Mouse (Mus musculus): ENCODE results near the gene Plb1. TPM values are rescaled to one million over a fixed set of nuclear protein-coding genes. Genes with fewer than 3 reads are reported as not detected.

Gene Plb1
- 0.05 TPM in 1 of 2 replicates, not detected in the other for polyA plus RNA-seq (2015; fragmentation: Nextera tagmentation; extraction: Ambion mirVana)

GRCm38 (mm10) chr5:32232474-32232873, at the start of gene Plb1:
Gene Plb1 (plus strand): TSS chr5:32232708.
- Histone ChIP-seq H3K27ac (ENCODE audit: low read depth, low read length) (no peak within 1 kb of the TSS), H3K4me2 (ENCODE audit: low read length) (no peak within 1 kb of the TSS), H3K36me3 (ENCODE audit: control insufficient read depth, insufficient read depth, low read length) (no peaks in the 10 kb centered on the region), H3K9ac (ENCODE audit: low read depth, low read length) (no peak within 1 kb of the TSS), H3K4me1 (ENCODE audit: control insufficient read depth, insufficient read depth, low read depth, low read length) (no peaks in the 10 kb centered on the region), H3K9me3 (ENCODE audit: control insufficient read depth, low read length) (no peaks in the 10 kb centered on the region), H3K27me3 (replicated peaks; ENCODE audit: control insufficient read depth, insufficient read depth, low read length) (no peaks in the 10 kb centered on the region), H3K4me3 (ENCODE audit: low read length) (no peak within 1 kb of the TSS)
- no peak for ATAC-seq
- WGBS, result 78% methylated on average over 9 of the region's 9 CpGs

DNA sequence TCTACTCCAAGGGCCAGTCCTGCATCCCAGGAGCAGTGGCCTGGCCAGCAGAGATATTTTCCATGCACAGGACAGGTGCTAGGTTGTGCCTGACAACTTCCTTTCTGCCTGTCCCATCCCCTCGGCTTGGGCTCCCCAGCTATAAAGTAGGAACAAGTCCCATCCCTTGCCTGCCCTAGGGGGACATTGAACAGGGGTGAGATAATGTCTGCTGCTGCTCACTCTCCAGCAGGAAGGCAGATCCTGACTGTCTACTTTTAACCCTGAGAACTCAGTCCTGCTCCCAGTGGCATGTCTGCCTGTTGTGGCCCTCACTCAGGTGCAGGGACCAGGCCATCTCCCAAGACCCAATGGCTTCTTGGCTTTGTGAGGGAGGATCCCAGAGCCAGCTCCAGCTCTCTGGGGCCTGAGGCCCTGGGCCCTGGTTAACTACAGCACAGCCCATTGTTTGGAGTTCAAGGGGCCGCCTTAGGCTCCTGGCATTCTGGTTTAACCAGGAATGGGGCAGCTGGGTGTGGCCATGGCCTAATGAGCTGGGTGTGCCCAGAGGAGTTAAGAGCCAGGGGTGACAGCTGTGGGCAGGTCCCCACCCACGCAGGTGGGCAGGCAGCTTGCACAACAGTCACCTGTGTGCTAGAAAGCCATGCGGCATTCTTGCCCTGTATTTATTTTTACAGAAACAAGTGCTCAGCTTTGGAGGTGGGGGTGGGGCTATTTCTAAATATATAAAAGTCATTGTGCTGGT, 49.5 kb upstream of the Plb1 start:
- Histone ChIP-seq H3K27ac (ENCODE audit: low read depth, low read length) (no peak overlapping the region), H3K4me1 (ENCODE audit: control insufficient read depth, insufficient read depth, low read depth, low read length) (no peaks in the 10 kb centered on the region), H3K4me3 (ENCODE audit: low read length) (no peak overlapping the region), H3K4me2 (ENCODE audit: low read length) (no peak overlapping the region), H3K36me3 (ENCODE audit: control insufficient read depth, insufficient read depth, low read length) (no peaks in the 10 kb centered on the region), H3K27me3 (replicated peaks; ENCODE audit: control insufficient read depth, insufficient read depth, low read length) (no peaks in the 10 kb centered on the region), H3K9me3 (ENCODE audit: control insufficient read depth, low read length) (no peaks in the 10 kb centered on the region), H3K9ac (ENCODE audit: low read depth, low read length) (no peak overlapping the region)
- 67% methylated on average over 4 of the region's 4 CpGs for WGBS
- no peak for ATAC-seq

DNA sequence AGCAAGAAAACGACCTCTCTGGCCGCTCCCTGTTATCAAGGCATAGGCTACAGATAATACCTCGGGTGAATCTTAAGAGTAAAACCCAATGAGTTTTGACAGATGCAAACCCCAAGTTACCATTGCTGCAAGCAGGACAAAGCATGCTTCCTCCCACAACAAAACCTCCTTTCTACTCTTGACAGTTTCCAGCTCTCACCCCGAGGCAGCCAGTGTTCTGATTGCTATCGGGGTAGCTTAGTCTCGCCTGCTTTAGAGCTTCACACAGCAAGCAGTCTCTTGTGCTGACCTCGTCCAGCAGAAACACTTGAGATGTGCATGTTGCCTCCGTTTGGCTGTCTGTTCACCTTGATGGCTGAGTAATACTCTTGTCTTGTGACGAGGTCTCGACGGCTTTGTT, 44.8 kb upstream of the Plb1 start:
- 55% methylated on average over 11 of the region's 11 CpGs for WGBS
- Histone ChIP-seq H3K36me3 (ENCODE audit: control insufficient read depth, insufficient read depth, low read length) (no peaks in the 10 kb centered on the region), H3K4me2 (ENCODE audit: low read length) (no peak overlapping the region), H3K4me3 (ENCODE audit: low read length) (no peak overlapping the region), H3K9me3 (ENCODE audit: control insufficient read depth, low read length) (no peaks in the 10 kb centered on the region), H3K27me3 (replicated peaks; ENCODE audit: control insufficient read depth, insufficient read depth, low read length) (no peaks in the 10 kb centered on the region), H3K9ac (ENCODE audit: low read depth, low read length) (no peak overlapping the region), H3K27ac (ENCODE audit: low read depth, low read length) (no peak overlapping the region), H3K4me1 (ENCODE audit: control insufficient read depth, insufficient read depth, low read depth, low read length) (no peaks in the 10 kb centered on the region)
- ATAC-seq, result no peak

- no peak for ATAC-seq
- Histone ChIP-seq H3K27ac (ENCODE audit: low read depth, low read length) (no peak overlapping the region), H3K9me3 (ENCODE audit: control insufficient read depth, low read length) (no peaks in the 10 kb centered on the region), H3K27me3 (replicated peaks; ENCODE audit: control insufficient read depth, insufficient read depth, low read length) (no peaks in the 10 kb centered on the region), H3K4me2 (ENCODE audit: low read length) (no peak overlapping the region), H3K36me3 (ENCODE audit: control insufficient read depth, insufficient read depth, low read length) (no peaks in the 10 kb centered on the region), H3K4me1 (ENCODE audit: control insufficient read depth, insufficient read depth, low read depth, low read length) (no peaks in the 10 kb centered on the region), H3K4me3 (ENCODE audit: low read length) (no peak overlapping the region), H3K9ac (ENCODE audit: low read depth, low read length) (no peak overlapping the region)
- WGBS, result 89% methylated on average over 5 of the region's 5 CpGs
Measured at GRCm38 (mm10) chr5:32191259-32191658, 41.2 kb upstream of the Plb1 start.

DNA sequence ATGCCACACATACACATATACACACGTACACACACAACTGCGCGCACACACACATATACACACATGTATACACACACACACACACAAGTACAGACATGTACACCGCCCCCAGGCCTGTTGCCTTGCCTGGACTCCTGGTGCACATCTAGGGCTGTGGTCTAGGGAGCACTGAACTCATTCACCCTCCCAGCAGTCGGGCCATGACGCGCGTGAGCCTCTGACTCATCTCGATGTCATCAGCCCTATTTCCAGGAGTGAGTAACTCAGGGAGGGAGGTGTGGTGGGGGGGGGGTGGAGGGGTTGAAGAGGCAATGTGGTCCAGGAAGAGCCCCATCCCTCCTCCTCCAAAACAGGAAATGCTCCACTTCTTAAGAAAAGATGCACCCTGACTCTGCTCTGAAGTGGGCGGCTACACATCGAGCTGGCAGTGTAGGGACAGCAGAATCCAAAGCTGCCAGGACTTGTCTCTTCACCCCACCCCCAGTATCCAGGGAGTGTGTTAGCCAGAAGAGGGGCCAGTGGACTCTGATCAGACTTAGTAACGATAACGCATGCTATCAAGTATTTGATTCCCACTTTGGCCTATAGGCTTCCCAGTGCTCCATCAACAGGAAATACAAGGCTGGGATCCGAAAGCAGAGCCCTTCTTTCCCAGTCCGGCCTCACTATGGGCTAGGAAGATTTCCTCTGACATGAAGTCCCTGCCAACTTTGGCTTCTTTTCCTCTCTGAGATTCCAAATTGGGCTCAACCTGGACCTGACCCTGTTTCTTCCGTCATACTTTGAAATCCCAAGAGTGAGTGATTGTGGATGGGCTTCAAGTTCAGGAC, 40.3 kb upstream of the Plb1 start:
- 89% methylated on average over 16 of the region's 16 CpGs for WGBS
- H3K36me3 ChIP-seq (ENCODE audit: control insufficient read depth, insufficient read depth, low read length), result no peaks in the 10 kb centered on the region
- H3K4me3 ChIP-seq (ENCODE audit: low read length), result no peak overlapping the region
- no peaks in the 10 kb centered on the region for H3K4me1 ChIP-seq (ENCODE audit: control insufficient read depth, insufficient read depth, low read depth, low read length)
- H3K9ac ChIP-seq (ENCODE audit: low read depth, low read length), result no peak overlapping the region
- no peaks in the 10 kb centered on the region for H3K27me3 ChIP-seq (replicated peaks; ENCODE audit: control insufficient read depth, insufficient read depth, low read length)
- no peak overlapping the region for H3K27ac ChIP-seq (ENCODE audit: low read depth, low read length)
- ATAC-seq, result no peak
- H3K9me3 ChIP-seq (ENCODE audit: control insufficient read depth, low read length), result no peaks in the 10 kb centered on the region
- H3K4me2 ChIP-seq (ENCODE audit: low read length), result no peak overlapping the region

DNA sequence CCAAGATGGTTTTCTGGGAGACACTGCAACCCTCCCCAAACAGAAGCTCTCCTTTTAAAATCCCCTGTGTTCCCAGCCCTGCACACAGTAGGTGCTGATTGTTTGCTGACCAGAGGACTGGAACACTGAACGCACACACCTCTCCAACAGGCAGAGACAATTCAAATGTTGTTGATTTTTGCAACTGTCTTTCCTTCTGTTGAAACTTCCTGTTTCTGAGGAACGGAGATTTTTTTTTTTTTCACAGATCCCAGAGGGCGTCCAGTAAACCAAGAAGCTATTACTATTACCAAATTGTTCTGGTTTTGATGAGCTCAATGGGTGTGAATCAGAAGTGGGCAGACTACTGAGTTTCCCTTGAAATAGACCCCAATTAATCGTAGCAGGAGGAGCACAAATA, 38.3 kb upstream of the Plb1 start:
- Histone ChIP-seq H3K9me3 (ENCODE audit: control insufficient read depth, low read length) (no peaks in the 10 kb centered on the region), H3K9ac (ENCODE audit: low read depth, low read length) (no peak overlapping the region), H3K27me3 (replicated peaks; ENCODE audit: control insufficient read depth, insufficient read depth, low read length) (no peaks in the 10 kb centered on the region), H3K4me2 (ENCODE audit: low read length) (no peak overlapping the region), H3K4me1 (ENCODE audit: control insufficient read depth, insufficient read depth, low read depth, low read length) (no peaks in the 10 kb centered on the region), H3K27ac (ENCODE audit: low read depth, low read length) (no peak overlapping the region), H3K36me3 (ENCODE audit: control insufficient read depth, insufficient read depth, low read length) (no peaks in the 10 kb centered on the region), H3K4me3 (ENCODE audit: low read length) (no peak overlapping the region)
- 76% methylated on average over 4 of the region's 4 CpGs for WGBS
- no peak for ATAC-seq

- WGBS, result 64% methylated on average over 12 of the region's 12 CpGs
Measured at GRCm38 (mm10) chr5:32195857-32196609, 36.5 kb upstream of the Plb1 start.

GRCm38 (mm10) chr5:32197698-32198097, 34.8 kb upstream of the Plb1 start:
- 17% methylated on average over 4 of the region's 4 CpGs for WGBS
- peak; percentile 56; the same call in 1 of the 2 replicates for ATAC-seq
- Histone ChIP-seq H3K27me3 (replicated peaks; ENCODE audit: control insufficient read depth, insufficient read depth, low read length) (no peaks in the 10 kb centered on the region), H3K4me2 (ENCODE audit: low read length) (no peak overlapping the region), H3K9ac (ENCODE audit: low read depth, low read length) (no peak overlapping the region), H3K36me3 (ENCODE audit: control insufficient read depth, insufficient read depth, low read length) (no peaks in the 10 kb centered on the region), H3K4me1 (ENCODE audit: control insufficient read depth, insufficient read depth, low read depth, low read length) (no peaks in the 10 kb centered on the region), H3K4me3 (ENCODE audit: low read length) (no peak overlapping the region), H3K27ac (ENCODE audit: low read depth, low read length) (no peak overlapping the region), H3K9me3 (ENCODE audit: control insufficient read depth, low read length) (no peaks in the 10 kb centered on the region)

More at GRCm38 (mm10) chr5:32195857-32196609, 36.5 kb upstream of the Plb1 start:
- H3K27me3 ChIP-seq (replicated peaks; ENCODE audit: control insufficient read depth, insufficient read depth, low read length), result no peaks in the 10 kb centered on the region
- H3K4me1 ChIP-seq (ENCODE audit: control insufficient read depth, insufficient read depth, low read depth, low read length), result no peaks in the 10 kb centered on the region
- no peaks in the 10 kb centered on the region for H3K36me3 ChIP-seq (ENCODE audit: control insufficient read depth, insufficient read depth, low read length)
- no peak for ATAC-seq
- H3K9ac ChIP-seq (ENCODE audit: low read depth, low read length), result no peak overlapping the region
- H3K4me3 ChIP-seq (ENCODE audit: low read length), result no peak overlapping the region
- no peaks in the 10 kb centered on the region for H3K9me3 ChIP-seq (ENCODE audit: control insufficient read depth, low read length)
- no peak overlapping the region for H3K4me2 ChIP-seq (ENCODE audit: low read length)
- H3K27ac ChIP-seq (ENCODE audit: low read depth, low read length), result no peak overlapping the region

DNA sequence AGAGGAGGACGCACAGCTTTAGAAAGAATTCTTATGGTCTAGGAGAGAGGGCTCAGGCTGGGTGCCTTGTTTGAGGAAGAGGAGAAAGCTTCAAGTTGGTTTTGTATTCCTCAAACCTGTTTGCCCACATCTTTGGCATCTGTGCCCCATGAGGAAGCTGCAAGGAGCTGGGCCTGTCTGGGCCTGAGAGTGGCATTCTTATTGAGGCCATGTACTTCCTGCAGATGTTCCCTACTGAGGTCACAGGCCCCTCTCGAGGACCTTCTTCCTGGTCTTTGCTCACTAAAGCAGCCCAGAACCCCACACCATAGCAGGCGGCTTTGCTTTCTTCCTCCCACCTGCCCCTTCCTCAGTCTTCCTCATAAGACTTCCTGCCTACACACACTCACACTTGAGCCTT, 33.4 kb upstream of the Plb1 start:
- H3K9ac ChIP-seq (ENCODE audit: low read depth, low read length), result no peak overlapping the region
- H3K4me1 ChIP-seq (ENCODE audit: control insufficient read depth, insufficient read depth, low read depth, low read length), result no peaks in the 10 kb centered on the region
- no peaks in the 10 kb centered on the region for H3K27me3 ChIP-seq (replicated peaks; ENCODE audit: control insufficient read depth, insufficient read depth, low read length)
- no peaks in the 10 kb centered on the region for H3K36me3 ChIP-seq (ENCODE audit: control insufficient read depth, insufficient read depth, low read length)
- no peak overlapping the region for H3K4me3 ChIP-seq (ENCODE audit: low read length)
- no peaks in the 10 kb centered on the region for H3K9me3 ChIP-seq (ENCODE audit: control insufficient read depth, low read length)
- WGBS, result 81% methylated on average over 3 of the region's 3 CpGs
- H3K4me2 ChIP-seq (ENCODE audit: low read length), result no peak overlapping the region
- no peak for ATAC-seq
- no peak overlapping the region for H3K27ac ChIP-seq (ENCODE audit: low read depth, low read length)

Data from hindbrain, embryonic 16.5 days (tissue).